Comparison of ENCODE assay signal across 8 mouse cellular contexts in genomic region chr7:97081242-97081958, GRCm38 (mm10). TPM values are rescaled to one million over a fixed set of nuclear protein-coding genes. Genes with fewer than 3 reads are reported as not detected.
DNase-seq lines count a peak whose midpoint lies in the region; ATAC-seq lines count a peak whose summit lies in the region.

Gene Gab2, plus strand, starts transcription at chr7:97081586.

- peak; percentile 61 to 67 for DNase-seq in B cell, adult 2 months
- peak; percentile 69 for DNase-seq in brain, adult 2 months (ENCODE audit: low read depth, low spot score)
- DNase-seq in heart, embryonic 10.5 days (ENCODE audit: low spot score), result peak; percentile 94
- peak; percentile 38 for DNase-seq in naive thymus-derived CD4-positive, alpha-beta T cell, adult 2 months (ENCODE audit: low read depth)

- peak within 1 kb of the TSS; percentile 90 for H3K4me3 ChIP-seq in heart, embryonic 10.5 days
- peak within 1 kb of the TSS; percentile 97 for H3K4me3 ChIP-seq in kidney, embryonic 15.5 days (replicated peaks)
- H3K4me3 ChIP-seq in liver, embryonic 12.5 days, result peak within 1 kb of the TSS; percentile 77
- H3K4me3 ChIP-seq in stomach, embryonic 14.5 days (ENCODE audit: low read depth, low read length), result peak within 1 kb of the TSS; percentile 85

- no peaks in the 10 kb centered on the region for H3K36me3 ChIP-seq in heart, embryonic 10.5 days
- H3K36me3 ChIP-seq in kidney, embryonic 15.5 days, result no peaks in the 10 kb centered on the region
- H3K36me3 ChIP-seq in liver, embryonic 12.5 days, result no peaks in the 10 kb centered on the region
- H3K36me3 ChIP-seq in stomach, embryonic 14.5 days (ENCODE audit: control insufficient read depth, insufficient read depth, low read length), result no peaks in the 10 kb centered on the region

- under 1% methylated on average over 58 of the region's 83 CpGs for WGBS in heart, embryonic 10.5 days
- 1% methylated on average over 59 of the region's 83 CpGs for WGBS in kidney, embryonic 15.5 days
- 1% methylated on average over 67 of the region's 83 CpGs for WGBS in liver, embryonic 12.5 days (ENCODE audit: insufficient replicate concordance)
- under 1% methylated on average over 51 of the region's 83 CpGs for WGBS in stomach, embryonic 14.5 days

- H3K27me3 ChIP-seq in heart, embryonic 10.5 days (ENCODE audit: insufficient read depth, poor library complexity, severe bottlenecking), result no peaks in the 10 kb centered on the region
- H3K27me3 ChIP-seq in kidney, embryonic 15.5 days, result no peaks in the 10 kb centered on the region
- no peaks in the 10 kb centered on the region for H3K27me3 ChIP-seq in liver, embryonic 12.5 days (replicated peaks)
- H3K27me3 ChIP-seq in stomach, embryonic 14.5 days (ENCODE audit: control insufficient read depth, insufficient read depth, low read length), result no peaks in the 10 kb centered on the region

- peak within 1 kb of the TSS; percentile 72 for H3K4me2 ChIP-seq in kidney, embryonic 15.5 days
- peak within 1 kb of the TSS; percentile 95 for H3K4me2 ChIP-seq in liver, embryonic 12.5 days
- peak within 1 kb of the TSS; percentile 69 for H3K4me2 ChIP-seq in stomach, embryonic 14.5 days (replicated peaks; ENCODE audit: low read depth, low read length)

- H3K9me3 ChIP-seq in heart, embryonic 10.5 days, result no peaks in the 10 kb centered on the region
- H3K9me3 ChIP-seq in kidney, embryonic 15.5 days (replicated peaks), result no peaks in the 10 kb centered on the region
- no peaks in the 10 kb centered on the region for H3K9me3 ChIP-seq in liver, embryonic 12.5 days (replicated peaks)
- H3K9me3 ChIP-seq in stomach, embryonic 14.5 days (ENCODE audit: control insufficient read depth, low read depth, low read length), result no peaks in the 10 kb centered on the region

- peak within 1 kb of the TSS; percentile 94 for H3K9ac ChIP-seq in kidney, embryonic 15.5 days
- H3K9ac ChIP-seq in liver, embryonic 12.5 days, result peak within 1 kb of the TSS; percentile 92
- H3K9ac ChIP-seq in stomach, embryonic 14.5 days (replicated peaks; ENCODE audit: low read depth, low read length), result peak within 1 kb of the TSS; percentile 95

- peak within 1 kb of the TSS; percentile 97 for H3K27ac ChIP-seq in heart, embryonic 10.5 days
- H3K27ac ChIP-seq in kidney, embryonic 15.5 days, result peak within 1 kb of the TSS; percentile 96
- peak within 1 kb of the TSS; percentile 85 for H3K27ac ChIP-seq in liver, embryonic 12.5 days
- H3K27ac ChIP-seq in stomach, embryonic 14.5 days (ENCODE audit: low read length), result peak within 1 kb of the TSS; percentile 95

- peaks cover 27% of the 10 kb centered on the region for H3K4me1 ChIP-seq in heart, embryonic 10.5 days
- peaks cover 58% of the 10 kb centered on the region for H3K4me1 ChIP-seq in kidney, embryonic 15.5 days
- peaks cover 35% of the 10 kb centered on the region for H3K4me1 ChIP-seq in liver, embryonic 12.5 days
- H3K4me1 ChIP-seq in stomach, embryonic 14.5 days (ENCODE audit: control insufficient read depth, insufficient read depth, low read length), result peaks cover 12% of the 10 kb centered on the region; the same call in 1 of the 2 replicates

- ATAC-seq in erythroblast, adult 5-6 weeks (replicated peaks; ENCODE audit: low FRiP score, poor library complexity, severe bottlenecking), result peak; percentile 38; the same call in 1 of the 2 replicates
- peak; percentile 87 for ATAC-seq in kidney, embryonic 15.5 days (replicated peaks; ENCODE audit: low FRiP score)
- ATAC-seq in liver, embryonic 12.5 days, result peak; percentile 89
- peak; percentile 81 for ATAC-seq in stomach, embryonic 14.5 days (ENCODE audit: insufficient number of reproducible peaks, insufficient read depth, low FRiP score, low read depth)

RNA-seq across cellular contexts. Expression of gene Gab2, which starts in this region (rescaled TPM):
- total RNA-seq in erythroblast, adult 5-6 weeks (2015; ENCODE audit: low replicate concordance), result 2.9 and 3.3 TPM in 2 replicates
- 2.9 and 4.9 TPM in 2 replicates for total RNA-seq in erythroblast, adult 5-6 weeks (2017; ENCODE audit: low replicate concordance)
- polyA plus RNA-seq in heart, embryonic 10.5 days (2016; fragmentation: Nextera tagmentation; extraction: Ambion mirVana), result 6.7 and 8.3 TPM in 2 replicates
- 13.1 and 14.5 TPM in 2 replicates for polyA plus RNA-seq in kidney, embryonic 15.5 days (2015; fragmentation: Nextera tagmentation; extraction: Ambion mirVana)
- polyA plus RNA-seq in liver, embryonic 12.5 days (2016; fragmentation: Nextera tagmentation; extraction: Ambion mirVana), result 3.8 and 4.1 TPM in 2 replicates
- 9.7 and 9.9 TPM in 2 replicates for polyA plus RNA-seq in stomach, embryonic 14.5 days (2014; fragmentation: Nextera tagmentation; extraction: Ambion mirVana)

Comparison
In these comparisons a context has a peak if more than half of its experiments do, and no peak if none do; other contexts are left out.
1. Peak in every context shown above with its lines: DNase-seq, ATAC-seq, H3K4me3 ChIP-seq and H3K27ac ChIP-seq.
2. DNase-seq: peak in every context shown above with its lines; median percentile 94 in heart, embryonic 10.5 days; 69 in brain, adult 2 months; 64 in B cell, adult 2 months; 38 in naive thymus-derived CD4-positive, alpha-beta T cell, adult 2 months.
3. ATAC-seq: peak in every context shown above with its lines; median percentile 89 in liver, embryonic 12.5 days; 87 in kidney, embryonic 15.5 days; 81 in stomach, embryonic 14.5 days; 38 in erythroblast, adult 5-6 weeks.